Mouse (Mus musculus): ENCODE results near the gene Ccng2. TPM values are rescaled to one million over a fixed set of nuclear protein-coding genes. Genes with fewer than 3 reads are reported as not detected.

Gene Ccng2
- polyA plus RNA-seq (2016; fragmentation: Nextera tagmentation; extraction: Ambion mirVana): 30.2 and 38.3 TPM in 2 replicates

GRCm38 (mm10) chr5:93266883-93267704 lies at the start of gene Ccng2:
Ccng2 (plus strand) TSS chr5:93267257.
- peaks cover 15% of the 10 kb centered on the region for H3K36me3 ChIP-seq
- H3K4me3 ChIP-seq: peak within 1 kb of the TSS; percentile 96
- peaks cover 24% of the 10 kb centered on the region; the same call in 1 of the 2 replicates for H3K4me1 ChIP-seq
- H3K27me3 ChIP-seq (ENCODE audit: insufficient read depth, poor library complexity, severe bottlenecking): no peaks in the 10 kb centered on the region
- peak; percentile 99 for DNase-seq (ENCODE audit: low spot score)
- H3K9me3 ChIP-seq: no peaks in the 10 kb centered on the region
- peak within 1 kb of the TSS; percentile 99 for H3K27ac ChIP-seq
- under 1% methylated on average over 54 of the region's 54 CpGs for WGBS

- H3K4me3 ChIP-seq: no peak overlapping the region
- H3K4me1 ChIP-seq: no peaks in the 10 kb centered on the region
- DNase-seq (ENCODE audit: low spot score): no peak
- no peak overlapping the region for H3K27ac ChIP-seq
- no peaks in the 10 kb centered on the region for H3K9me3 ChIP-seq
- H3K27me3 ChIP-seq (ENCODE audit: insufficient read depth, poor library complexity, severe bottlenecking): no peaks in the 10 kb centered on the region
- 87% methylated on average over 3 of the region's 3 CpGs for WGBS
- H3K36me3 ChIP-seq: no peaks in the 10 kb centered on the region
Observed at GRCm38 (mm10) chr5:93218375-93218774, 48.7 kb upstream of the Ccng2 start.

- DNase-seq (ENCODE audit: low spot score): no peak
- Histone ChIP-seq H3K36me3 (no peaks in the 10 kb centered on the region), H3K27ac (no peak overlapping the region), H3K4me1 (no peaks in the 10 kb centered on the region), H3K9me3 (no peaks in the 10 kb centered on the region), H3K4me3 (no peak overlapping the region), H3K27me3 (ENCODE audit: insufficient read depth, poor library complexity, severe bottlenecking) (no peaks in the 10 kb centered on the region)
- 71% methylated on average over 3 of the region's 3 CpGs for WGBS
Observed at GRCm38 (mm10) chr5:93221661-93222060, 45.4 kb upstream of the Ccng2 start.

- DNase-seq (ENCODE audit: low spot score): no peak
- Histone ChIP-seq H3K27me3 (ENCODE audit: insufficient read depth, poor library complexity, severe bottlenecking) (no peaks in the 10 kb centered on the region), H3K36me3 (no peaks in the 10 kb centered on the region), H3K9me3 (no peaks in the 10 kb centered on the region), H3K27ac (no peak overlapping the region), H3K4me3 (no peak overlapping the region), H3K4me1 (no peaks in the 10 kb centered on the region)
- 62% methylated on average over 2 of the region's 2 CpGs for WGBS
Observed at GRCm38 (mm10) chr5:93224549-93224948, 42.5 kb upstream of the Ccng2 start.

GRCm38 (mm10) chr5:93227157-93227556 lies 39.9 kb upstream of the Ccng2 start:
- Histone ChIP-seq H3K4me3 (no peak overlapping the region), H3K4me1 (no peaks in the 10 kb centered on the region), H3K9me3 (no peaks in the 10 kb centered on the region), H3K36me3 (no peaks in the 10 kb centered on the region), H3K27ac (no peak overlapping the region), H3K27me3 (ENCODE audit: insufficient read depth, poor library complexity, severe bottlenecking) (no peaks in the 10 kb centered on the region)
- 61% methylated on average over 3 of the region's 3 CpGs for WGBS
- DNase-seq (ENCODE audit: low spot score): no peak

GRCm38 (mm10) chr5:93229527-93229926 lies 37.5 kb upstream of the Ccng2 start:
- Histone ChIP-seq H3K27me3 (ENCODE audit: insufficient read depth, poor library complexity, severe bottlenecking) (0 out of 2 replicates have a peak, but pooled peaks cover 3% of the 10 kb centered on the region), H3K9me3 (no peaks in the 10 kb centered on the region), H3K36me3 (no peaks in the 10 kb centered on the region), H3K27ac (no peak overlapping the region), H3K4me1 (no peaks in the 10 kb centered on the region), H3K4me3 (no peak overlapping the region)
- 84% methylated on average over 2 of the region's 2 CpGs for WGBS
- no peak for DNase-seq (ENCODE audit: low spot score)

- Histone ChIP-seq H3K4me1 (no peaks in the 10 kb centered on the region), H3K27ac (no peak overlapping the region), H3K36me3 (no peaks in the 10 kb centered on the region), H3K4me3 (no peak overlapping the region), H3K9me3 (no peaks in the 10 kb centered on the region), H3K27me3 (ENCODE audit: insufficient read depth, poor library complexity, severe bottlenecking) (0 out of 2 replicates have a peak, but pooled peaks cover 3% of the 10 kb centered on the region)
- 69% methylated on average over 3 of the region's 3 CpGs for WGBS
- no peak for DNase-seq (ENCODE audit: low spot score)
Observed at GRCm38 (mm10) chr5:93231721-93232120, 35.3 kb upstream of the Ccng2 start.

GRCm38 (mm10) chr5:93232838-93233237 lies 34.2 kb upstream of the Ccng2 start:
- Histone ChIP-seq H3K27ac (no peak overlapping the region), H3K4me1 (no peaks in the 10 kb centered on the region), H3K9me3 (no peaks in the 10 kb centered on the region), H3K36me3 (no peaks in the 10 kb centered on the region), H3K4me3 (no peak overlapping the region), H3K27me3 (ENCODE audit: insufficient read depth, poor library complexity, severe bottlenecking) (0 out of 2 replicates have a peak, but pooled peaks cover 3% of the 10 kb centered on the region)
- WGBS: 89% methylated on average over 2 of the region's 2 CpGs
- no peak for DNase-seq (ENCODE audit: low spot score)

GRCm38 (mm10) chr5:93234130-93234529 lies 32.9 kb upstream of the Ccng2 start:
- no peak overlapping the region for H3K4me3 ChIP-seq
- H3K27me3 ChIP-seq (ENCODE audit: insufficient read depth, poor library complexity, severe bottlenecking): 0 out of 2 replicates have a peak, but pooled peaks cover 3% of the 10 kb centered on the region
- 71% methylated on average over 4 of the region's 4 CpGs for WGBS
- no peak overlapping the region for H3K27ac ChIP-seq
- no peaks in the 10 kb centered on the region for H3K9me3 ChIP-seq
- H3K36me3 ChIP-seq: no peaks in the 10 kb centered on the region
- no peak for DNase-seq (ENCODE audit: low spot score)
- H3K4me1 ChIP-seq: no peaks in the 10 kb centered on the region

GRCm38 (mm10) chr5:93234605-93235004 lies 32.5 kb upstream of the Ccng2 start:
- Histone ChIP-seq H3K4me3 (no peak overlapping the region), H3K9me3 (no peaks in the 10 kb centered on the region), H3K27ac (no peak overlapping the region), H3K27me3 (ENCODE audit: insufficient read depth, poor library complexity, severe bottlenecking) (0 out of 2 replicates have a peak, but pooled peaks cover 3% of the 10 kb centered on the region), H3K36me3 (no peaks in the 10 kb centered on the region), H3K4me1 (no peaks in the 10 kb centered on the region)
- no peak for DNase-seq (ENCODE audit: low spot score)
- 78% methylated on average over 2 of the region's 2 CpGs for WGBS

GRCm38 (mm10) chr5:93235888-93236287 lies 31.2 kb upstream of the Ccng2 start:
- no peaks in the 10 kb centered on the region for H3K36me3 ChIP-seq
- no peak overlapping the region for H3K4me3 ChIP-seq
- no peak for DNase-seq (ENCODE audit: low spot score)
- 0 out of 2 replicates have a peak, but pooled peaks cover 3% of the 10 kb centered on the region for H3K27me3 ChIP-seq (ENCODE audit: insufficient read depth, poor library complexity, severe bottlenecking)
- H3K4me1 ChIP-seq: no peaks in the 10 kb centered on the region
- WGBS: 88% methylated on average over 3 of the region's 3 CpGs
- H3K27ac ChIP-seq: no peak overlapping the region
- H3K9me3 ChIP-seq: no peaks in the 10 kb centered on the region

GRCm38 (mm10) chr5:93236541-93236940 lies 30.5 kb upstream of the Ccng2 start:
- no peak for DNase-seq (ENCODE audit: low spot score)
- 84% methylated on average over 4 of the region's 4 CpGs for WGBS
- Histone ChIP-seq H3K27ac (no peak overlapping the region), H3K4me1 (no peaks in the 10 kb centered on the region), H3K36me3 (no peaks in the 10 kb centered on the region), H3K9me3 (no peaks in the 10 kb centered on the region), H3K27me3 (ENCODE audit: insufficient read depth, poor library complexity, severe bottlenecking) (0 out of 2 replicates have a peak, but pooled peaks cover 3% of the 10 kb centered on the region), H3K4me3 (no peak overlapping the region)
